Mouse (Mus musculus): Measurements from ENCODE around the gene Gpm6a. TPM values are rescaled to one million over a fixed set of nuclear protein-coding genes. Genes with fewer than 3 reads are reported as not detected.
"Not testable (repeated sequence)": the region's sequence is repeated elsewhere in the genome, so short reads cannot be mapped to it uniquely, and the experiment has no call there.

The Gpm6a gene
- polyA plus RNA-seq, 1 experiment from 2014 or later = 552 TPM

- no peaks in the 10 kb centered on the region for H3K36me3 ChIP-seq (replicated peaks; ENCODE audit: control insufficient read depth, insufficient read depth)
- 91% methylated on average over 2 of the region's 2 CpGs for WGBS
- no peaks in the 10 kb centered on the region for H3K9me3 ChIP-seq (ENCODE audit: control insufficient read depth, low read length)
- H3K4me2 ChIP-seq (replicated peaks) = no peak overlapping the region
- ATAC-seq (ENCODE audit: low FRiP score) (no peak), DNase-seq (ENCODE audit: low spot score) (no peak)
- no peak overlapping the region for H3K27ac ChIP-seq
- H3K27me3 ChIP-seq (ENCODE audit: control insufficient read depth, insufficient read depth, low read length) = no peaks in the 10 kb centered on the region
- no peak overlapping the region for H3K4me3 ChIP-seq (replicated peaks; ENCODE audit: low read length)
- peaks cover 9% of the 10 kb centered on the region for H3K4me1 ChIP-seq (replicated peaks; ENCODE audit: control insufficient read depth, insufficient read depth, low read length)
- no peak overlapping the region for H3K9ac ChIP-seq
Observed at GRCm38 (mm10) chr8:55028371-55028770, 73.7 kb downstream of the Gpm6a start.

- peaks cover 22% of the 10 kb centered on the region for H3K4me1 ChIP-seq (replicated peaks; ENCODE audit: control insufficient read depth, insufficient read depth, low read length)
- H3K4me2 ChIP-seq (replicated peaks) = no peak overlapping the region
- no peak overlapping the region for H3K9ac ChIP-seq
- DNase-seq (ENCODE audit: low spot score) (no peak), ATAC-seq (ENCODE audit: low FRiP score) (no peak)
- H3K27ac ChIP-seq = 0 out of 2 replicates have a peak overlapping the region, but pooled peaks have one; percentile 46
- H3K27me3 ChIP-seq (ENCODE audit: control insufficient read depth, insufficient read depth, low read length) = no peaks in the 10 kb centered on the region
- H3K36me3 ChIP-seq (replicated peaks; ENCODE audit: control insufficient read depth, insufficient read depth) = no peaks in the 10 kb centered on the region
- no peak overlapping the region for H3K4me3 ChIP-seq (replicated peaks; ENCODE audit: low read length)
- no peaks in the 10 kb centered on the region for H3K9me3 ChIP-seq (ENCODE audit: control insufficient read depth, low read length)
Observed at GRCm38 (mm10) chr8:55031099-55031498, 76.5 kb downstream of the Gpm6a start.

- Histone ChIP-seq H3K27ac (peak overlapping the region; percentile 79), H3K9ac (no peak overlapping the region), H3K27me3 (ENCODE audit: control insufficient read depth, insufficient read depth, low read length) (no peaks in the 10 kb centered on the region), H3K36me3 (replicated peaks; ENCODE audit: control insufficient read depth, insufficient read depth) (0 out of 2 replicates have a peak, but pooled peaks cover 8% of the 10 kb centered on the region), H3K4me3 (replicated peaks; ENCODE audit: low read length) (no peak overlapping the region), H3K9me3 (ENCODE audit: control insufficient read depth, low read length) (no peaks in the 10 kb centered on the region), H3K4me2 (replicated peaks) (peak overlapping the region; percentile 12), H3K4me1 (replicated peaks; ENCODE audit: control insufficient read depth, insufficient read depth, low read length) (peaks cover 17% of the 10 kb centered on the region)
- DNase-seq (ENCODE audit: low spot score) (peak; percentile 87), ATAC-seq (ENCODE audit: low FRiP score) (peak; percentile 96)
- whole genome bisulfite sequencing = 0% methylated on average over 1 of the region's 1 CpGs
Observed at GRCm38 (mm10) chr8:55034309-55034708, 79.7 kb downstream of the Gpm6a start.

- Histone ChIP-seq H3K4me1 (replicated peaks; ENCODE audit: control insufficient read depth, insufficient read depth, low read length) (peaks cover 17% of the 10 kb centered on the region), H3K4me2 (replicated peaks) (peak overlapping the region; percentile 12), H3K27ac (peak overlapping the region; percentile 79), H3K4me3 (replicated peaks; ENCODE audit: low read length) (no peak overlapping the region), H3K9ac (no peak overlapping the region), H3K27me3 (ENCODE audit: control insufficient read depth, insufficient read depth, low read length) (no peaks in the 10 kb centered on the region), H3K36me3 (replicated peaks; ENCODE audit: control insufficient read depth, insufficient read depth) (0 out of 2 replicates have a peak, but pooled peaks cover 10% of the 10 kb centered on the region), H3K9me3 (ENCODE audit: control insufficient read depth, low read length) (no peaks in the 10 kb centered on the region)
- DNase-seq (ENCODE audit: low spot score) (no peak), ATAC-seq (ENCODE audit: low FRiP score) (no peak)
Observed at GRCm38 (mm10) chr8:55035416-55035815, 80.8 kb downstream of the Gpm6a start.

GRCm38 (mm10) chr8:55042955-55043354, 88.3 kb downstream of the Gpm6a start:
- 74% methylated on average over 1 of the region's 1 CpGs for WGBS

GRCm38 (mm10) chr8:55048396-55048795, 93.8 kb downstream of the Gpm6a start:
- H3K36me3 ChIP-seq (replicated peaks; ENCODE audit: control insufficient read depth, insufficient read depth) = peaks cover 41% of the 10 kb centered on the region
- H3K9me3 ChIP-seq (ENCODE audit: control insufficient read depth, low read length) = no peaks in the 10 kb centered on the region
- no peaks in the 10 kb centered on the region for H3K27me3 ChIP-seq (ENCODE audit: control insufficient read depth, insufficient read depth, low read length)
- ATAC-seq (ENCODE audit: low FRiP score) (no peak), DNase-seq (ENCODE audit: low spot score) (no peak)
- 67% methylated on average over 3 of the region's 3 CpGs for WGBS
- no peak overlapping the region for H3K4me2 ChIP-seq (replicated peaks)
- no peak overlapping the region for H3K27ac ChIP-seq
- H3K9ac ChIP-seq = no peak overlapping the region
- no peak overlapping the region for H3K4me3 ChIP-seq (replicated peaks; ENCODE audit: low read length)
- H3K4me1 ChIP-seq (replicated peaks; ENCODE audit: control insufficient read depth, insufficient read depth, low read length) = no peaks in the 10 kb centered on the region

More at GRCm38 (mm10) chr8:55042955-55043354, 88.3 kb downstream of the Gpm6a start:
- Histone ChIP-seq H3K4me2 (replicated peaks) (no peak overlapping the region), H3K4me3 (replicated peaks; ENCODE audit: low read length) (no peak overlapping the region), H3K4me1 (replicated peaks; ENCODE audit: control insufficient read depth, insufficient read depth, low read length) (no peaks in the 10 kb centered on the region), H3K9ac (no peak overlapping the region), H3K27ac (no peak overlapping the region), H3K36me3 (replicated peaks; ENCODE audit: control insufficient read depth, insufficient read depth) (peaks cover 20% of the 10 kb centered on the region), H3K27me3 (ENCODE audit: control insufficient read depth, insufficient read depth, low read length) (no peaks in the 10 kb centered on the region), H3K9me3 (ENCODE audit: control insufficient read depth, low read length) (no peaks in the 10 kb centered on the region)
- ATAC-seq (ENCODE audit: low FRiP score) = no peak
- no peak for DNase-seq (ENCODE audit: low spot score)

GRCm38 (mm10) chr8:55049979-55050378, 95.3 kb downstream of the Gpm6a start:
- H3K4me3 ChIP-seq (replicated peaks; ENCODE audit: low read length) = no peak overlapping the region
- ATAC-seq (ENCODE audit: low FRiP score) (no peak), DNase-seq (ENCODE audit: low spot score) (no peak)
- no peak overlapping the region for H3K27ac ChIP-seq
- no peak overlapping the region for H3K4me2 ChIP-seq (replicated peaks)
- H3K9ac ChIP-seq = no peak overlapping the region
- no peaks in the 10 kb centered on the region for H3K4me1 ChIP-seq (replicated peaks; ENCODE audit: control insufficient read depth, insufficient read depth, low read length)
- no peaks in the 10 kb centered on the region for H3K27me3 ChIP-seq (ENCODE audit: control insufficient read depth, insufficient read depth, low read length)
- peaks cover 52% of the 10 kb centered on the region for H3K36me3 ChIP-seq (replicated peaks; ENCODE audit: control insufficient read depth, insufficient read depth)
- 85% methylated on average over 4 of the region's 4 CpGs for WGBS
- H3K9me3 ChIP-seq (ENCODE audit: control insufficient read depth, low read length) = no peaks in the 10 kb centered on the region

GRCm38 (mm10) chr8:55068811-55069210, 114.2 kb downstream of the Gpm6a start:
- 96% methylated on average over 2 of the region's 2 CpGs for WGBS
- not testable (repeated sequence) for H3K9me3 ChIP-seq (ENCODE audit: control insufficient read depth, low read length); ATAC-seq (ENCODE audit: low FRiP score)

GRCm38 (mm10) chr8:55073481-55073880, 118.8 kb downstream of the Gpm6a start:
- no peak for ATAC-seq (ENCODE audit: low FRiP score)
- H3K27ac ChIP-seq = no peak overlapping the region
- no peak for DNase-seq (ENCODE audit: low spot score)
- 94% methylated on average over 10 of the region's 10 CpGs for WGBS
- H3K4me3 ChIP-seq (replicated peaks; ENCODE audit: low read length) = no peak overlapping the region
- no peak overlapping the region for H3K4me2 ChIP-seq (replicated peaks)
- no peaks in the 10 kb centered on the region for H3K9me3 ChIP-seq (ENCODE audit: control insufficient read depth, low read length)
- H3K27me3 ChIP-seq (ENCODE audit: control insufficient read depth, insufficient read depth, low read length) = no peaks in the 10 kb centered on the region
- no peaks in the 10 kb centered on the region for H3K4me1 ChIP-seq (replicated peaks; ENCODE audit: control insufficient read depth, insufficient read depth, low read length)
- no peak overlapping the region for H3K9ac ChIP-seq
- no peaks in the 10 kb centered on the region for H3K36me3 ChIP-seq (replicated peaks; ENCODE audit: control insufficient read depth, insufficient read depth)

More at GRCm38 (mm10) chr8:55068811-55069210, 114.2 kb downstream of the Gpm6a start:
- not testable (repeated sequence) for H3K36me3 ChIP-seq (replicated peaks; ENCODE audit: control insufficient read depth, insufficient read depth); H3K4me1 ChIP-seq (replicated peaks; ENCODE audit: control insufficient read depth, insufficient read depth, low read length); H3K27ac ChIP-seq; H3K4me2 ChIP-seq (replicated peaks); DNase-seq (ENCODE audit: low spot score); H3K9ac ChIP-seq; H3K27me3 ChIP-seq (ENCODE audit: control insufficient read depth, insufficient read depth, low read length); H3K4me3 ChIP-seq (replicated peaks; ENCODE audit: low read length)

- no peak overlapping the region for H3K9ac ChIP-seq
- no peak for ATAC-seq (ENCODE audit: low FRiP score)
Observed at GRCm38 (mm10) chr8:55102195-55102594, 147.6 kb downstream of the Gpm6a start.

More at GRCm38 (mm10) chr8:55102195-55102594, 147.6 kb downstream of the Gpm6a start:
- DNase-seq (ENCODE audit: low spot score) = no peak
- Histone ChIP-seq H3K27me3 (ENCODE audit: control insufficient read depth, insufficient read depth, low read length) (no peaks in the 10 kb centered on the region), H3K4me2 (replicated peaks) (no peak overlapping the region), H3K4me3 (replicated peaks; ENCODE audit: low read length) (no peak overlapping the region), H3K4me1 (replicated peaks; ENCODE audit: control insufficient read depth, insufficient read depth, low read length) (no peaks in the 10 kb centered on the region), H3K27ac (no peak overlapping the region), H3K9me3 (ENCODE audit: control insufficient read depth, low read length) (no peaks in the 10 kb centered on the region), H3K36me3 (replicated peaks; ENCODE audit: control insufficient read depth, insufficient read depth) (no peaks in the 10 kb centered on the region)

Data from hindbrain, embryonic 14.5 days (tissue).